Mouse (Mus musculus) thymus, adult 2 months (tissue): ENCODE data around the gene Npepps. TPM values are rescaled to one million over a fixed set of nuclear protein-coding genes. Genes with fewer than 3 reads are reported as not detected.
A peak's percentile ranks its signal among the peaks of the same experiment; 100 is the strongest.

Source experiments
- DNase-seq: peaks from one replicate; pipeline ENCODE4 v3.0.0; 2021
- H3K27ac ChIP-seq: fragments of 200-500 bp; 2 replicates; pipeline ENCODE4 v1.5.1; 2012; ENCODE audit warnings: low read length, control low read depth; ENCODE audit not compliant: control insufficient read depth, insufficient read depth
- H3K27me3 ChIP-seq: fragments of 200-500 bp; 2 replicates; pipeline ENCODE4 v1.6.1; 2012; ENCODE audit warnings: mild to moderate bottlenecking, low read length, moderate library complexity, mixed read lengths; ENCODE audit not compliant: control insufficient read depth, insufficient read depth
- H3K36me3 ChIP-seq: fragments of 200-500 bp; 2 replicates; pipeline ENCODE4 v1.6.1; 2012; ENCODE audit warnings: mild to moderate bottlenecking, low read length, moderate library complexity; ENCODE audit not compliant: control insufficient read depth, insufficient read depth
- H3K4me1 ChIP-seq: fragments of 200-500 bp; replicated peaks from 2 replicates; pipeline ENCODE4 v1.6.1; 2012; ENCODE audit warnings: low read length; ENCODE audit not compliant: control insufficient read depth, insufficient read depth
- H3K4me3 ChIP-seq: fragments of 200-500 bp; 2 replicates; pipeline ENCODE4 v1.5.1; 2012; ENCODE audit warnings: mild to moderate bottlenecking, low read length, control low read depth, moderate library complexity; ENCODE audit not compliant: control insufficient read depth, insufficient read depth
- CTCF ChIP-seq: fragments of 200-500 bp; IDR thresholded peaks from 2 replicates; pipeline ENCODE4 v1.5.1; 2012; ENCODE audit warnings: mild to moderate bottlenecking, control low read depth, low read length, moderate library complexity, borderline replicate concordance; ENCODE audit not compliant: control insufficient read depth, poor library complexity, insufficient read depth; ENCODE audit errors: extremely low read depth
- POLR2A ChIP-seq: fragments of 200-500 bp; IDR thresholded peaks from 2 replicates; pipeline ENCODE4 v1.6.1; 2012; ENCODE audit warnings: mild to moderate bottlenecking, low read length, control low read depth, moderate library complexity; ENCODE audit not compliant: control insufficient read depth, poor library complexity, insufficient read depth; ENCODE audit errors: extremely low read depth
- WGBS: fragments of 180-500 bp; shearing (Covaris S2); methylation state at CpG from one replicate; pipeline ENCODE4 v1.1.7; 2018; 5-methylcytosine and 5-hydroxymethylcytosine counted together
- polyA plus RNA-seq: library from polyadenylated mRNA; depleted of rRNA; stranded (reverse); fragments of >200 nt; gene quantifications from 2 replicates; pipeline ENCODE4 v1.2.3, GENCODE M21; 2012; rRNA removed

Gene Npepps
- polyA plus RNA-seq, 1 experiment = 36.9 TPM

GRCm38 (mm10) chr11:97181061-97181460, 99.4 kb downstream of the Npepps start:
- no peaks in the 10 kb centered on the region for H3K27me3 ChIP-seq
- TF ChIP-seq CTCF (no peak), POLR2A (no peak)
- peaks cover 92% of the 10 kb centered on the region for H3K36me3 ChIP-seq
- H3K4me1 ChIP-seq = no peaks in the 10 kb centered on the region
- WGBS = 86% methylated on average over 5 of the region's 5 CpGs
- H3K4me3 ChIP-seq = no peak overlapping the region
- DNase-seq = no peak
- H3K27ac ChIP-seq = no peak overlapping the region

GRCm38 (mm10) chr11:97178198-97178597, 102.2 kb downstream of the Npepps start:
- 100% methylated on average over 2 of the region's 2 CpGs for WGBS
- peaks cover 99% of the 10 kb centered on the region for H3K36me3 ChIP-seq
- no peak for TF ChIP-seq CTCF
- TF ChIP-seq POLR2A = no peak
- no peak overlapping the region for H3K4me3 ChIP-seq
- H3K27ac ChIP-seq = no peak overlapping the region
- no peaks in the 10 kb centered on the region for H3K4me1 ChIP-seq
- H3K27me3 ChIP-seq = no peaks in the 10 kb centered on the region
- no peak for DNase-seq

- DNase-seq = peak; percentile 43
These were observed 103.6 kb downstream of the Npepps start for GRCm38 (mm10) chr11:97176851-97177250.

GRCm38 (mm10) chr11:97175499-97175898, 104.9 kb downstream of the Npepps start:
- WGBS = 96% methylated on average over 7 of the region's 7 CpGs
- H3K36me3 ChIP-seq = peaks cover 99% of the 10 kb centered on the region

More at GRCm38 (mm10) chr11:97176851-97177250, 103.6 kb downstream of the Npepps start:
- H3K36me3 ChIP-seq = peaks cover 99% of the 10 kb centered on the region
- 72% methylated on average over 3 of the region's 3 CpGs for WGBS
- no peak overlapping the region for H3K4me3 ChIP-seq
- no peaks in the 10 kb centered on the region for H3K27me3 ChIP-seq
- TF ChIP-seq POLR2A (no peak), CTCF (no peak)
- no peak overlapping the region for H3K27ac ChIP-seq
- H3K4me1 ChIP-seq = no peaks in the 10 kb centered on the region

GRCm38 (mm10) chr11:97160341-97160740, 120.1 kb downstream of the Npepps start:
- Histone ChIP-seq H3K27ac (no peak overlapping the region), H3K36me3 (peaks cover 73% of the 10 kb centered on the region), H3K4me1 (peaks cover 3% of the 10 kb centered on the region), H3K4me3 (no peak overlapping the region), H3K27me3 (no peaks in the 10 kb centered on the region)
- no peak for TF ChIP-seq CTCF
- TF ChIP-seq POLR2A = no peak
- no peak for DNase-seq
- 82% methylated on average over 6 of the region's 6 CpGs for WGBS

More at GRCm38 (mm10) chr11:97175499-97175898, 104.9 kb downstream of the Npepps start:
- no peak for TF ChIP-seq CTCF
- no peak for TF ChIP-seq POLR2A
- no peak for DNase-seq
- no peak overlapping the region for H3K27ac ChIP-seq
- H3K27me3 ChIP-seq = no peaks in the 10 kb centered on the region
- no peak overlapping the region for H3K4me3 ChIP-seq
- no peaks in the 10 kb centered on the region for H3K4me1 ChIP-seq

- no peak overlapping the region for H3K4me3 ChIP-seq
- peaks cover 3% of the 10 kb centered on the region for H3K4me1 ChIP-seq
- H3K27ac ChIP-seq = no peak overlapping the region
- no peak for DNase-seq
- peaks cover 41% of the 10 kb centered on the region for H3K36me3 ChIP-seq
- H3K27me3 ChIP-seq = peaks cover 3% of the 10 kb centered on the region; the same call in 1 of the 2 replicates
- TF ChIP-seq CTCF (no peak), POLR2A (no peak)
- 80% methylated on average over 7 of the region's 7 CpGs for WGBS
These were observed 123.4 kb downstream of the Npepps start for GRCm38 (mm10) chr11:97156999-97157398.

Other genes with a start within 250 kb of the Npepps start
- 0.46 and 0.58 TPM in 2 replicates for gene Lrrc46, start 239.2 kb downstream of the Npepps start, polyA plus RNA-seq
- gene Mrpl10, start 239.1 kb downstream of the Npepps start, polyA plus RNA-seq = 90.1 and 95.4 TPM in 2 replicates
- gene Osbpl7, start 230.0 kb downstream of the Npepps start, polyA plus RNA-seq = 36.7 and 37.7 TPM in 2 replicates
- 4.0 TPM in 2 replicates for gene Tbx21, start 165.3 kb downstream of the Npepps start, polyA plus RNA-seq
- gene Tbkbp1, start 129.1 kb downstream of the Npepps start, polyA plus RNA-seq = 7.3 and 8.8 TPM in 2 replicates
- 60.8 and 64.1 TPM in 2 replicates for gene Kpnb1, start 92.8 kb downstream of the Npepps start, polyA plus RNA-seq
- 13.2 and 14.1 TPM in 2 replicates for gene Mrpl45, start 35.1 kb upstream of the Npepps start, polyA plus RNA-seq
- gene Gpr179, start 71.4 kb upstream of the Npepps start, polyA plus RNA-seq = 0.54 and 0.70 TPM in 2 replicates
- 17.3 and 17.8 TPM in 2 replicates for gene Socs7, start 81.9 kb upstream of the Npepps start, polyA plus RNA-seq
- 13.3 and 18.0 TPM in 2 replicates for gene Arhgap23, start 134.9 kb upstream of the Npepps start, polyA plus RNA-seq
- gene 4933428G20Rik, start 219.7 kb upstream of the Npepps start, polyA plus RNA-seq = not detected in 2 replicates